Mouse (Mus musculus): ENCODE measurements around the gene Gm609. TPM values are rescaled to one million over a fixed set of nuclear protein-coding genes. Genes with fewer than 3 reads are reported as not detected.

The Gm609 gene
- polyA plus RNA-seq, 1 experiment from 2014 or later = not detected

DNA sequence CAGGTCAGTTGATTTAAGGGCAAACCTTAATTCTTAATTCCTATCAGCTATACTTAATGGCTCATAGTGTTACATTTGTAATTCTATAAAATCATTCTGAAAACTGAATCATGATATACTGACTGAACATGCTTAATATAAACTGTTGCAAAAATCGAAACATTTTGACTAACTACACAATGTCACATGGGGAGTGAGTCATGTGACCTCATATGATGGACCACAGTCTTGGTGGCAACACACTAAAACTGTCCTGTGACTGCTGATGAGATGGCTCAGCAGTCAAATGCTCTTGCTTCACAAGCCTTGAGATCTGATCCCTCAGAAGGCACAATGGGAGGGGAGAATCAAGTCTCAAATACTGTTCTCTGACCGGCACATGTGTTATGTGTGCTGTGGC, 118.7 kb downstream of the Gm609 start:
- Histone ChIP-seq H3K4me1 (ENCODE audit: control insufficient read depth, insufficient read depth, low read length) (0 out of 2 replicates have a peak, but pooled peaks cover 2% of the 10 kb centered on the region), H3K27ac (ENCODE audit: low read depth, low read length) (no peak overlapping the region), H3K9ac (ENCODE audit: low read length) (no peak overlapping the region), H3K4me3 (ENCODE audit: low read depth, low read length) (no peak overlapping the region), H3K36me3 (ENCODE audit: control insufficient read depth, insufficient read depth, low read length) (no peaks in the 10 kb centered on the region), H3K4me2 (ENCODE audit: low read length) (no peak overlapping the region), H3K27me3 (replicated peaks; ENCODE audit: control insufficient read depth, insufficient read depth, low read length) (no peaks in the 10 kb centered on the region), H3K9me3 (replicated peaks; ENCODE audit: control insufficient read depth, low read length) (no peaks in the 10 kb centered on the region)
- ATAC-seq = no peak
- WGBS = 81% methylated on average over 2 of the region's 2 CpGs
- no peak for DNase-seq (ENCODE audit: low spot score)

GRCm38 (mm10) chr16:45371076-45371475, 121.7 kb downstream of the Gm609 start:
- ATAC-seq = no peak

DNA sequence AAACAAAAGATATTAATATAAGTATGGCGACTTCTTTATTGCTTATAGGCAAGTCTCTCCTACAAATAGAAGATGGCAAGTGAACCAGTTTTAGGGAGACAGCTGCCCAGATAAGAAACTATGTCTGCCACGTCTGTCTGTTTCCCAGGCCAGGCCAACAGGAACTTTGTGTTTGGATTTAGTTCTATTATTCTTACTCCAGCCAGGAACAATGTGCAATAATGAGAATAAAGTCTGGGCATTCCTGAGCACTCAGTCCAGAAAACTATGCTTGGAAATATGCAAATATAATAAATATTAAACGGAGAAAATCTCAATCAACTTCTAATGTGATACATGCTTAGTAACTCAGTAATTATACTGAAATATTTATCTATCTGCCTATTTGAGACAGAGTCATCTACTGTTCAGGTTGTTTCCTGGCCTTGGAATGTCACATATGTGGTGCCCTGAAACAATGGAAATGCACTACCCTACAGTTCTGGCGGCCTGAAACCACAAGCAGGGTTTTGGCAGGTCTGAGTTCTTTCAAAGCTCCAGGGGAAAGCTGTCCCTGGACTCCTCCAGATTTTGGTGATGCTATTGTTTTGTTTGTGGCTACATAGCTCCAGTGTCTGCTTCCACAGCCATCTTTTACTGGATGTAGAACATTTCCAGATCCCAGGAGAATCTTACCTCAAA, 123.3 kb downstream of the Gm609 start:
- 76% methylated on average over 4 of the region's 4 CpGs for WGBS
- H3K4me3 ChIP-seq (ENCODE audit: low read depth, low read length) = no peak overlapping the region
- ATAC-seq = no peak

More at GRCm38 (mm10) chr16:45371076-45371475, 121.7 kb downstream of the Gm609 start:
- WGBS = 80% methylated on average over 1 of the region's 1 CpGs
- Histone ChIP-seq H3K36me3 (ENCODE audit: control insufficient read depth, insufficient read depth, low read length) (no peaks in the 10 kb centered on the region), H3K9ac (ENCODE audit: low read length) (no peak overlapping the region), H3K4me3 (ENCODE audit: low read depth, low read length) (no peak overlapping the region), H3K27me3 (replicated peaks; ENCODE audit: control insufficient read depth, insufficient read depth, low read length) (no peaks in the 10 kb centered on the region), H3K9me3 (replicated peaks; ENCODE audit: control insufficient read depth, low read length) (no peaks in the 10 kb centered on the region), H3K27ac (ENCODE audit: low read depth, low read length) (no peak overlapping the region), H3K4me1 (ENCODE audit: control insufficient read depth, insufficient read depth, low read length) (0 out of 2 replicates have a peak, but pooled peaks cover 2% of the 10 kb centered on the region), H3K4me2 (ENCODE audit: low read length) (no peak overlapping the region)
- DNase-seq (ENCODE audit: low spot score) = no peak

GRCm38 (mm10) chr16:45366111-45366510, 126.7 kb downstream of the Gm609 start:
- DNase-seq (ENCODE audit: low spot score) (no peak), ATAC-seq (no peak)
- no peak overlapping the region for H3K27ac ChIP-seq (ENCODE audit: low read depth, low read length)
- H3K27me3 ChIP-seq (replicated peaks; ENCODE audit: control insufficient read depth, insufficient read depth, low read length) = no peaks in the 10 kb centered on the region
- H3K9ac ChIP-seq (ENCODE audit: low read length) = no peak overlapping the region
- WGBS = 60% methylated on average over 7 of the region's 7 CpGs
- no peak overlapping the region for H3K4me3 ChIP-seq (ENCODE audit: low read depth, low read length)
- no peaks in the 10 kb centered on the region for H3K9me3 ChIP-seq (replicated peaks; ENCODE audit: control insufficient read depth, low read length)
- H3K4me1 ChIP-seq (ENCODE audit: control insufficient read depth, insufficient read depth, low read length) = no peaks in the 10 kb centered on the region
- H3K36me3 ChIP-seq (ENCODE audit: control insufficient read depth, insufficient read depth, low read length) = no peaks in the 10 kb centered on the region
- no peak overlapping the region for H3K4me2 ChIP-seq (ENCODE audit: low read length)

More for the DNA sequence above, 123.3 kb downstream of the Gm609 start:
- Histone ChIP-seq H3K36me3 (ENCODE audit: control insufficient read depth, insufficient read depth, low read length) (no peaks in the 10 kb centered on the region), H3K4me1 (ENCODE audit: control insufficient read depth, insufficient read depth, low read length) (no peaks in the 10 kb centered on the region), H3K4me2 (ENCODE audit: low read length) (no peak overlapping the region), H3K9me3 (replicated peaks; ENCODE audit: control insufficient read depth, low read length) (no peaks in the 10 kb centered on the region), H3K27me3 (replicated peaks; ENCODE audit: control insufficient read depth, insufficient read depth, low read length) (no peaks in the 10 kb centered on the region), H3K9ac (ENCODE audit: low read length) (no peak overlapping the region), H3K27ac (ENCODE audit: low read depth, low read length) (no peak overlapping the region)
- no peak for DNase-seq (ENCODE audit: low spot score)

- Histone ChIP-seq H3K9me3 (replicated peaks; ENCODE audit: control insufficient read depth, low read length) (no peaks in the 10 kb centered on the region), H3K9ac (ENCODE audit: low read length) (no peak overlapping the region), H3K4me2 (ENCODE audit: low read length) (no peak overlapping the region), H3K27me3 (replicated peaks; ENCODE audit: control insufficient read depth, insufficient read depth, low read length) (no peaks in the 10 kb centered on the region), H3K4me3 (ENCODE audit: low read depth, low read length) (no peak overlapping the region), H3K27ac (ENCODE audit: low read depth, low read length) (no peak overlapping the region), H3K36me3 (ENCODE audit: control insufficient read depth, insufficient read depth, low read length) (no peaks in the 10 kb centered on the region), H3K4me1 (ENCODE audit: control insufficient read depth, insufficient read depth, low read length) (no peaks in the 10 kb centered on the region)
- ATAC-seq (no peak), DNase-seq (ENCODE audit: low spot score) (no peak)
- 88% methylated on average over 9 of the region's 9 CpGs for WGBS
Measured at GRCm38 (mm10) chr16:45365353-45365752, 127.4 kb downstream of the Gm609 start.

DNA sequence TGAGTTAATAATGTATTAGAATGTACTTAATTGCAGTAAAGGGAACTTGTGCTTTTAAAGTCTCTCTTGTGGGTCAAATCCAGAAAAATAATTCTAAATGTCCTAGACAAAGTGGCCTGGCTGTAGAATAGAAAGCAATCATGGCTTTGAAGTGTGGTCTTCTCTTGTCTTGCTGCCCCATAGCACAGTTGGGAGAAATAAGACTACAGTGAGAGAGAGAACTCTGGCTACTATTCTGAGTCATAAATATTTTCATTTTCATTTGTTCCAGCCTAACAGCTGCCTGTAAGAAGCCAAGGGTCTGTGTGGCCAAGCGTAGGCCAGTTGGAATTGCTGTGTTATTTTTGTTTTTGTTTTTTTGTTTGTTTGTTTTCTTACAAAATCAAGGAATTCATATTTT, 128.1 kb downstream of the Gm609 start:
- H3K36me3 ChIP-seq (ENCODE audit: control insufficient read depth, insufficient read depth, low read length) = no peaks in the 10 kb centered on the region
- 98% methylated on average over 1 of the region's 1 CpGs for WGBS
- DNase-seq (ENCODE audit: low spot score) = no peak
- H3K4me1 ChIP-seq (ENCODE audit: control insufficient read depth, insufficient read depth, low read length) = no peaks in the 10 kb centered on the region
- H3K27me3 ChIP-seq (replicated peaks; ENCODE audit: control insufficient read depth, insufficient read depth, low read length) = no peaks in the 10 kb centered on the region
- no peak overlapping the region for H3K4me3 ChIP-seq (ENCODE audit: low read depth, low read length)
- H3K4me2 ChIP-seq (ENCODE audit: low read length) = no peak overlapping the region
- H3K9me3 ChIP-seq (replicated peaks; ENCODE audit: control insufficient read depth, low read length) = no peaks in the 10 kb centered on the region
- no peak overlapping the region for H3K9ac ChIP-seq (ENCODE audit: low read length)
- ATAC-seq = no peak
- no peak overlapping the region for H3K27ac ChIP-seq (ENCODE audit: low read depth, low read length)

GRCm38 (mm10) chr16:45363480-45364045, 129.2 kb downstream of the Gm609 start:
- Histone ChIP-seq H3K4me3 (ENCODE audit: low read depth, low read length) (no peak overlapping the region), H3K9ac (ENCODE audit: low read length) (no peak overlapping the region), H3K27me3 (replicated peaks; ENCODE audit: control insufficient read depth, insufficient read depth, low read length) (no peaks in the 10 kb centered on the region), H3K4me2 (ENCODE audit: low read length) (no peak overlapping the region), H3K27ac (ENCODE audit: low read depth, low read length) (no peak overlapping the region), H3K9me3 (replicated peaks; ENCODE audit: control insufficient read depth, low read length) (no peaks in the 10 kb centered on the region), H3K36me3 (ENCODE audit: control insufficient read depth, insufficient read depth, low read length) (no peaks in the 10 kb centered on the region), H3K4me1 (ENCODE audit: control insufficient read depth, insufficient read depth, low read length) (no peaks in the 10 kb centered on the region)
- no peak for DNase-seq (ENCODE audit: low spot score)
- no peak for ATAC-seq
- WGBS = 89% methylated on average over 4 of the region's 4 CpGs

Other genes with a start within 250 kb of the Gm609 start
- gene Cd200, start 83.9 kb downstream of the Gm609 start, polyA plus RNA-seq (2014; fragmentation: Nextera tagmentation; extraction: Ambion mirVana) = 209 and 237 TPM in 2 replicates
- not detected in 2 replicates for gene Gm17783, start 39.1 kb upstream of the Gm609 start, polyA plus RNA-seq (2014; fragmentation: Nextera tagmentation; extraction: Ambion mirVana)
- not detected in 2 replicates for gene Slc9c1, start 42.3 kb upstream of the Gm609 start, polyA plus RNA-seq (2014; fragmentation: Nextera tagmentation; extraction: Ambion mirVana)
- gene Gcsam, start 117.4 kb upstream of the Gm609 start, polyA plus RNA-seq (2014; fragmentation: Nextera tagmentation; extraction: Ambion mirVana) = not detected in 2 replicates
- not detected in 2 replicates for gene BC016579, start 161.1 kb upstream of the Gm609 start, polyA plus RNA-seq (2014; fragmentation: Nextera tagmentation; extraction: Ambion mirVana)
- gene Tmprss7, start 200.7 kb upstream of the Gm609 start, polyA plus RNA-seq (2014; fragmentation: Nextera tagmentation; extraction: Ambion mirVana) = 0.41 and 0.73 TPM in 2 replicates
- 538 and 598 TPM in 2 replicates for gene Tagln3, start 231.6 kb upstream of the Gm609 start, polyA plus RNA-seq (2014; fragmentation: Nextera tagmentation; extraction: Ambion mirVana)
- 38.4 and 41.2 TPM in 2 replicates for gene Abhd10, start 250.0 kb upstream of the Gm609 start, polyA plus RNA-seq (2014; fragmentation: Nextera tagmentation; extraction: Ambion mirVana)